ENCODE assay signal across 9 mouse cellular contexts in the genomic region with DNA sequence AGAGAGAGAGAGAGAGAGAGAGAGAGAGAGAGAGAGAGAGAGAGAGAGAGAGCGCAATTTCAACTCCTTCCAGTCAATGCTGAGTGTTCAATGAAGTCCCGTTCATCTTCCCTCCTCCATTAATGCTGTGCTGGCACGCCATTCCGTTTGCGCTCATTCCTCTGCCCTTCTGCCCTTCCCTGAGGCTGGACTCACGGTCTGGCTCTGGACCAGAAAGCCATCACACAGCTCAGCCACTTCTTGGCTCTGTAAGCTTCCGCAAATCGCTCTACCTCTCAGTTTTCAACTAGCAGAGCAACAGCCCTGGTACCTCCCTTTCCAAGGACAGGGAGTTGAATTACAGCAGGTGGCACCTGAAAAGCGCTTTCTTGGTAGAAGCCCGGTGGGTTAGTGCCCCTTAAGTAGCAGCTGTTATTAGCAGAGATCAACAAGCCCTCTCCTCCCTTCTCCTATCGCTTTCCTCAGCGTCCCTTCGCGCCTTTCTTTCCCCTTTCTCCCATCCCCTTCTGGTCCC. TPM values are rescaled to one million over a fixed set of nuclear protein-coding genes. Genes with fewer than 3 reads are reported as not detected.
DNase-seq lines count a peak whose midpoint lies in the region; ATAC-seq and TF ChIP-seq lines count a peak whose summit lies in the region.
"Had no signal": no experiment of that assay in that cellular context is flagged by ENCODE, and none has a peak within 500 bp of the region (broad histone marks: within the 10 kb centered on the region; RNA-seq: fewer than 3 reads in every experiment).

No protein-coding gene starts in this region.

- TF ChIP-seq POLR2A in cortical plate, adult 2 months (IDR thresholded peaks at IDR 0.05; ENCODE audit: extremely low read depth, insufficient read depth, low read length) = no peak

- H3K4me3 ChIP-seq in cortical plate, adult 2 months (ENCODE audit: insufficient read depth, low read length) = peak overlapping the region; percentile 56
- peak overlapping the region; percentile 12 for H3K4me3 ChIP-seq in hindbrain, embryonic 11.5 days (ENCODE audit: low read depth, low read length)
- H3K4me3 ChIP-seq in limb, embryonic 11.5 days (ENCODE audit: low read depth, low read length) = peak overlapping the region; percentile 11
- peak overlapping the region; percentile 36 for H3K4me3 ChIP-seq in midbrain, embryonic 16.5 days (ENCODE audit: low read depth, low read length)

- H3K27me3 ChIP-seq in hindbrain, embryonic 11.5 days (ENCODE audit: control insufficient read depth, insufficient read depth, low read length) = peaks cover 15% of the 10 kb centered on the region
- peaks cover 15% of the 10 kb centered on the region for H3K27me3 ChIP-seq in limb, embryonic 11.5 days (ENCODE audit: control insufficient read depth, insufficient read depth, low read length)
- H3K27me3 ChIP-seq in midbrain, embryonic 16.5 days (ENCODE audit: control insufficient read depth, insufficient read depth, low read depth, low read length) = peaks cover 21% of the 10 kb centered on the region

- DNase-seq in R1 (ENCODE audit: low read depth, low spot score) = peak; percentile 5
- DNase-seq in hindbrain, embryonic 11.5 days (ENCODE audit: low spot score) = peak; percentile 32
- DNase-seq in limb, embryonic 11.5 days (ENCODE audit: low spot score) = peak; percentile 32
- DNase-seq in natural killer cell, adult 2 months (ENCODE audit: low spot score in 2 of 2) = no peak
- DNase-seq in cerebellum, adult 9-10 months = no peak
- DNase-seq in left cerebral cortex, adult 9 months (ENCODE audit: low spot score in 2 of 2) = no peak

- no peaks in the 10 kb centered on the region for H3K9me3 ChIP-seq in hindbrain, embryonic 11.5 days (ENCODE audit: control insufficient read depth, low read length)
- no peaks in the 10 kb centered on the region for H3K9me3 ChIP-seq in limb, embryonic 11.5 days (ENCODE audit: control insufficient read depth, low read length)
- H3K9me3 ChIP-seq in midbrain, embryonic 16.5 days (replicated peaks; ENCODE audit: control insufficient read depth, low read length, poor library complexity, severe bottlenecking) = no peaks in the 10 kb centered on the region

- no peak for TF ChIP-seq CTCF in cortical plate, adult 2 months (IDR thresholded peaks at IDR 0.05; ENCODE audit: extremely low read depth, insufficient read depth, low read length)

- 2% methylated on average over 13 of the region's 14 CpGs for WGBS in hindbrain, embryonic 11.5 days
- 3% methylated on average over 14 of the region's 14 CpGs for WGBS in limb, embryonic 11.5 days
- WGBS in midbrain, embryonic 16.5 days = 4% methylated on average over 13 of the region's 14 CpGs

- 0 out of 2 replicates have a peak overlapping the region, but pooled peaks have one; percentile 27 for H3K9ac ChIP-seq in hindbrain, embryonic 11.5 days (ENCODE audit: low read depth, low read length)
- H3K9ac ChIP-seq in limb, embryonic 11.5 days (ENCODE audit: low read length) = no peak overlapping the region
- H3K9ac ChIP-seq in midbrain, embryonic 16.5 days (ENCODE audit: low read depth, low read length) = peak overlapping the region; percentile 40

- peak overlapping the region; percentile 80; the same call in 1 of the 2 replicates for H3K27ac ChIP-seq in cortical plate, adult 2 months (ENCODE audit: insufficient read depth, low read length)
- H3K27ac ChIP-seq in hindbrain, embryonic 11.5 days (ENCODE audit: low read depth, low read length) = no peak overlapping the region
- H3K27ac ChIP-seq in limb, embryonic 11.5 days (replicated peaks; ENCODE audit: low read depth, low read length) = no peak overlapping the region
- H3K27ac ChIP-seq in midbrain, embryonic 16.5 days (ENCODE audit: low read length) = no peak overlapping the region
- H3K27ac ChIP-seq: macrophage had no signal

- no peak for ATAC-seq in hindbrain, embryonic 11.5 days (ENCODE audit: low FRiP score)
- no peak for ATAC-seq in limb, embryonic 11.5 days (ENCODE audit: insufficient number of reproducible peaks, low FRiP score, low TSS enrichment, low read depth)
- ATAC-seq in midbrain, embryonic 16.5 days = no peak

- H3K36me3 ChIP-seq in hindbrain, embryonic 11.5 days (ENCODE audit: control insufficient read depth, insufficient read depth, low read length) = no peaks in the 10 kb centered on the region
- H3K36me3 ChIP-seq in limb, embryonic 11.5 days (ENCODE audit: control insufficient read depth, insufficient read depth, low read length) = no peaks in the 10 kb centered on the region
- no peaks in the 10 kb centered on the region for H3K36me3 ChIP-seq in midbrain, embryonic 16.5 days (ENCODE audit: control insufficient read depth, insufficient read depth, low read length)

- no peaks in the 10 kb centered on the region for H3K4me1 ChIP-seq in cortical plate, adult 2 months (ENCODE audit: control insufficient read depth, insufficient read depth, low read length)
- H3K4me1 ChIP-seq in hindbrain, embryonic 11.5 days (replicated peaks; ENCODE audit: control insufficient read depth, insufficient read depth, low read length) = no peaks in the 10 kb centered on the region
- H3K4me1 ChIP-seq in limb, embryonic 11.5 days (ENCODE audit: control insufficient read depth, insufficient read depth, low read length) = no peaks in the 10 kb centered on the region
- H3K4me1 ChIP-seq in midbrain, embryonic 16.5 days (ENCODE audit: control insufficient read depth, insufficient read depth, low read length) = peaks cover 9% of the 10 kb centered on the region

- peak overlapping the region; percentile 33 for H3K4me2 ChIP-seq in hindbrain, embryonic 11.5 days (replicated peaks; ENCODE audit: low read depth, low read length)
- peak overlapping the region; percentile 40 for H3K4me2 ChIP-seq in limb, embryonic 11.5 days (ENCODE audit: low read depth, severe bottlenecking)
- peak overlapping the region; percentile 63 for H3K4me2 ChIP-seq in midbrain, embryonic 16.5 days (ENCODE audit: low read length)

RNA-seq across cellular contexts. Expression of a gene that starts 0.6 kb away (rescaled TPM):
- 66.2 and 71.7 TPM in 2 replicates for polyA plus RNA-seq in cortical plate, adult 2 months (2012; rRNA removed)
- 28.4 and 32.0 TPM in 2 replicates for polyA plus RNA-seq in hindbrain, embryonic 11.5 days (2014; fragmentation: Nextera tagmentation; extraction: Ambion mirVana)
- 8.8 and 9.6 TPM in 2 replicates for polyA plus RNA-seq in limb, embryonic 11.5 days (2014; fragmentation: Nextera tagmentation; extraction: Ambion mirVana)
- 19.0 and 32.3 TPM in 2 replicates for polyA plus RNA-seq in midbrain, embryonic 16.5 days (2015; fragmentation: Nextera tagmentation; extraction: Ambion mirVana)
- polyA plus RNA-seq: macrophage had no signal

RNA-seq across cellular contexts. Expression of a gene that starts 2.5 kb away (rescaled TPM):
- polyA plus RNA-seq in cortical plate, adult 2 months (2012; rRNA removed) = not detected in 2 replicates
- not detected in 2 replicates for polyA plus RNA-seq in hindbrain, embryonic 11.5 days (2014; fragmentation: Nextera tagmentation; extraction: Ambion mirVana)
- polyA plus RNA-seq in limb, embryonic 11.5 days (2014; fragmentation: Nextera tagmentation; extraction: Ambion mirVana) = not detected in 2 replicates
- polyA plus RNA-seq in midbrain, embryonic 16.5 days (2015; fragmentation: Nextera tagmentation; extraction: Ambion mirVana) = not detected in 2 replicates
- polyA plus RNA-seq: macrophage had no signal

RNA-seq across cellular contexts. Expression of a gene that starts 27.6 kb away (rescaled TPM):
- 0.04 and 0.17 TPM in 2 replicates for polyA plus RNA-seq in cortical plate, adult 2 months (2012; rRNA removed)
- 0.08 TPM in 1 of 2 replicates, not detected in the other for polyA plus RNA-seq in hindbrain, embryonic 11.5 days (2014; fragmentation: Nextera tagmentation; extraction: Ambion mirVana)
- polyA plus RNA-seq in limb, embryonic 11.5 days (2014; fragmentation: Nextera tagmentation; extraction: Ambion mirVana) = not detected in 2 replicates
- polyA plus RNA-seq in midbrain, embryonic 16.5 days (2015; fragmentation: Nextera tagmentation; extraction: Ambion mirVana) = not detected in 2 replicates
- polyA plus RNA-seq: macrophage had no signal

RNA-seq across cellular contexts. Expression of a gene that starts 56.2 kb away (rescaled TPM):
- polyA plus RNA-seq in cortical plate, adult 2 months (2012; rRNA removed) = 0.28 and 0.38 TPM in 2 replicates
- polyA plus RNA-seq in hindbrain, embryonic 11.5 days (2014; fragmentation: Nextera tagmentation; extraction: Ambion mirVana) = not detected in 2 replicates
- not detected in 2 replicates for polyA plus RNA-seq in limb, embryonic 11.5 days (2014; fragmentation: Nextera tagmentation; extraction: Ambion mirVana)
- not detected in 2 replicates for polyA plus RNA-seq in midbrain, embryonic 16.5 days (2015; fragmentation: Nextera tagmentation; extraction: Ambion mirVana)
- polyA plus RNA-seq: macrophage had no signal

Comparison
In these comparisons a context has a peak if more than half of its experiments do, and no peak if none do; other contexts are left out.
1. DNase-seq: peak in R1 (single experiment), hindbrain, embryonic 11.5 days (single experiment) and limb, embryonic 11.5 days (single experiment); none in natural killer cell, adult 2 months (0 of 2), cerebellum, adult 9-10 months (single experiment) and left cerebral cortex, adult 9 months (0 of 2).
2. Peak in every context shown above with its lines, with median percentiles within 50 percentile points of each other: H3K4me3 ChIP-seq and H3K4me2 ChIP-seq.